Mouse (Mus musculus): ENCODE measurements at regions not wholly inside any gene's neighbourhood (a gene's known extent, or its start where the extent isn't known, plus 50 kb on each side); places are given as distances from the start of the nearest gene placed in this dataset.

DNA sequence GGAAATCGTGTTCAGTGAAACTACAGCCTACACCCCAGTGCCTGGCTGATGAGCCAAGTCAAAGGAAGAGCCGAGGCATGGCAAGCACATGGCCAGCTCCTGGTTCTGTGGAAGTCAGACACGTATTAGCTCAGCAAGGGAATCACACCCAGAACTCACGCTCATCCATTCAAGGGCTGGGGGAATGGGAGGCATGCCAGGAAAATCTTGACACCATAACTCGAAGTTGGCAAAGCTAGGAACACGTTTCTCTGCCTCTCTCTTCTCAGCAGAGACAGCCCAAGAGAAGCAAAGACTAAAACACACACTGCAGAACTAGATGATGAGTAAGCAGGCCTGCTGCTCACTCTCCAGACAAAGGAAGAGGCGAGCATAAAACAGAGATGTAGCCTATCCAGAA is 53.5 kb upstream of the Ypel5 start:
- DNase-seq (ENCODE audit: extremely low read depth, low read depth): no peak

DNA sequence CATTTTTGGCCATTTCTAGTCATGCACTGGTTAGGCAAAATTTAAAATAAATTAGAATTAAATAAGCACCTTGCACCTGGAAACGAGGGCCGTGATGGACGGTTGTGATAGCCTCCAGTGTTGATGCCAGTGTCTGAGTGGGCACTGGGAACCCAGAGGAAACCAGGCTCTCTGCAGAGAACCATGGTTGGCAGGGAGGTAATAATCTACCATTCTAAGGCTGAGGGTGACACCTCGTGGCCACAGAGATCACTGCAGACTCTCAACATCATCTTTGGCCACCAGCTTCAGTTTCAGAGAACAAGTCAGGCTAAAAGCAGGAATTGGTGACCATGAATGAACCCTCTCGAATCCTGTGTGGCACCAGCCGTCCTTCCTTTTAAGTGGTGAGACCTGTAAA is 54.5 kb upstream of the Ypel5 start:
- peak; percentile 18 for DNase-seq (ENCODE audit: extremely low read depth, low read depth)

DNA sequence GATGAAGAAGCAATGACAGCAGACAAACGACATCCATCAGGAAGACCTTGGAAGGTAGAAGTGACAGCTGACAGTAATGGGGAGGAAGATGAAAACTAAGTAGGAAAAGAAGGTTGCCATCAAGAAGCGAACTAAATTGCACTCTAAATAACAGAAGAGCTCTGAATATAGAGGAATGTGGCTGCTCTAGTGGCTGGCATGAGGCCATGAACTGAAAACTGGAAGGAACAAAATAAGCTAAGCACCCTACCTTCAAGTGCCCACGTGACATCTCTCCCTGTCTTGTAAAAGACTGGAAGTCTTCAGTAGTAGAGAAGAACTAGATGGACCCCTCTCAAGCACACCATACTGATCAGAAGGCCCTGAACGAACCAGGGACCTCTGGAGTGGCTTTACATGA is 68.0 kb upstream of the Ypel5 start:
- DNase-seq (ENCODE audit: extremely low read depth, low read depth): no peak

DNA sequence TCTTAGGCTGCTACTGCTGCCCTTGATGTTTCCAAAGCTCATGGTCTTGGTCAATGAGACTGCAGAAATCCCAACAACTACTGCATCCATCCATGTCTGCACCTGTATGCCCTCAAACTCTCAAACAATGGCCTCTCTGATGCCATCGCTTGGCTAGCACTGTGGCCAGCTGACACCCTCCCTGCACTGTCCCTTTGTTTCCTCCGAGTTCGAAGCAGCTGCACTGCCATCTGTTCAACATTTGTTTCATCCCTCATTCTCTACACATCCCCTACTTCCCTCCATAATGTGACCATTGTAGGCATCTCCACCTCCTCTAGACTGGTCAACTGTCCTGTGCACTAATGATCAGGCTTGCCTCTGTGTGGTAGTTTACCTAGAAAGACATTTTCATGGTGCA is 75.3 kb upstream of the Ypel5 start:
- no peak for DNase-seq (ENCODE audit: extremely low read depth, low read depth)

DNA sequence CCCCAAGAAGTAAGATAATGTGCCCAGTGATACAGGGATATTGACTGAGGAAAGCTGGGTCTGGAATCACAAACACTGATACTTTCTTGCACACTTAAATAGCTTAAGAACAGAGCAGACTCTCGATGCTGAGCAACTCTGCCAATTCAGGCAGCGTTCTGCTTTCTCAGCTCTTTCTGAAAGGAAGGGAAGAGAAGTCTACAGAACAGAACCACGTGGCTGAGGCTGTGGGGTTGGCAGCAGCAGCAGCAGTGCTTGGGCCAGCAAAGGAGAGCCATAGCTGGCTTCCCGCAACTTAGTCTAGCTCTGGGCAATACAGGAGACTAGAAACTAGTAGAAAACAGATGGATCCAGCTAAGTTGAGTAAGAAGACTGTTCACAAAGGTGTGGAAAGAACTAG is 89.8 kb upstream of the Ypel5 start:
- no peak for DNase-seq (ENCODE audit: extremely low read depth, low read depth)

DNA sequence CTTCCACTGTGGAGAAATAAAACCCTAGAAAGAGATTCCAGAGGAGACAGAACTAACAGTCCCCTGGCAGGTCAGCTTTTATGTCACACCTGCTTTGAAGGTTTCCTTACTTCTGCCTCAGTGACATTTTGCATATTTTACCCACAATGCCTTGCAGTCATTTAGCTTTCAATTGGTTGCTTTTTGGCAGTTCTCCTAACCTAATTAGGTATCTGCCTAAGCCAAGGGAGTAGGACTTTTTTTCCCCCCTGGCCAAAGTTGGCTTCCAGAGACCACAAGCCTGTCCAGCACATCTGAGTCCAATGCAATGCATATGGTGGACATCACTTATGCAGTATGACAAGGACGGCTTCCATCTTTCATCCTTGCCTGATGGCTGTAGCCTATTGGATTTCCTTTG is 103.2 kb upstream of the Ypel5 start:
- DNase-seq (ENCODE audit: extremely low read depth, low read depth): no peak

DNA sequence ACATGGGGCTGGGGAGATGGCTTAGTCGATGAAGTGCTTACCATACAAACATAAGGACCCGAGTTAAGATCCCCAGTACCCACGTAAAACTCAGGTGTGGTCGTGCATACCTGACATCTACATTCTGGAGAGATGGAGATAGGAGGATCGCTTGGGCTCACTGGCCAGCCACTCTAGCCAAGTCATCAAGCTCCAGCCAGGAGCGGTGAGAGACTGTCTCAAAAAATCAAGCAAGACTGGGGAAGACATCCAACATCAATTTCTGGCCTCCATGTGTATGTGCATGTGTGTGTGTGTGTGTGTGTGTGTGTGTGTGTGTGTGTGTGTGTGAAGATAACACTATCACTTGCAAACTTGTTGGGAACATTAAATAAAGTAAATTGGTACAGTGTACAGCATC is 104.6 kb upstream of the Ypel5 start:
- DNase-seq (ENCODE audit: extremely low read depth, low read depth): no peak

DNA sequence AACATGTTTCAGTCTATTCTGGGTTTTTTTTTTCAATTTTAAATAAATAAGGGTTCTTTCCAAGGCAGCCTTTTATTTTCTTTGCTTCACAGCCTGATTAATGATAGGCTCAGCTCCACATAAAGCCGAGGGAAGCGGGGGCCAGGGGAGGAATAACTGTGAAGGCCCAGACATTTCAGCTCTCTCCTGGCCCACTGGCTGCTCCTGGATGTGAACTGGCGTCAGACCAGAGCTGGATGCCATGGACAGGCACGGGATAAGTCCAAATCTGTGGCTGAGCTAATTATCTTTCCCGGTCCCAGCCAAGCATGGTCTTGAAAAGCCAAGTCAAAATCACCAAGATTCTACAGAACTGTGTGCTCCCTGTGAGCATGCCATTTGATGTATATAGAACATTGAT is 105.1 kb upstream of the Ypel5 start:
- DNase-seq (ENCODE audit: extremely low read depth, low read depth): no peak

DNA sequence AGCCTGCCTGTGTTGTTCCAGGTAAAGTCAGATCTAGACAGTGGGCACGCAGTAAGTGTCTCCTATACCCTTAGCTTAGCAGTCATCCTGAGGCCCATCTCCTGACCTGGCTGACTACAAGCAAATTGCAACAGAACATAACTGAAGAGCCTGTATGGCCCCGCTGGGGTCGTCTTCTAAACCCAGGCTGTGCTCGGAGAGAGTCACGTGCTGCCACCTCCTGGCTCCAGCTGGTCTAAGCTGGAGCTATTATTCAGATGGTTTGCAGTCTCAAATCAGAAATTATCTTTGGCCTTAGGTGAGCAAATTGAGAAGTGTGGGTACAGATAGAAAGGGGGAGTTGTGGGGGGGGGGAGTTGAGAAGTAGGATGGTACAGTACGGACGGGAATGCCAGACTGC is 115.5 kb upstream of the Ypel5 start:
- no peak for DNase-seq (ENCODE audit: extremely low read depth, low read depth)

DNA sequence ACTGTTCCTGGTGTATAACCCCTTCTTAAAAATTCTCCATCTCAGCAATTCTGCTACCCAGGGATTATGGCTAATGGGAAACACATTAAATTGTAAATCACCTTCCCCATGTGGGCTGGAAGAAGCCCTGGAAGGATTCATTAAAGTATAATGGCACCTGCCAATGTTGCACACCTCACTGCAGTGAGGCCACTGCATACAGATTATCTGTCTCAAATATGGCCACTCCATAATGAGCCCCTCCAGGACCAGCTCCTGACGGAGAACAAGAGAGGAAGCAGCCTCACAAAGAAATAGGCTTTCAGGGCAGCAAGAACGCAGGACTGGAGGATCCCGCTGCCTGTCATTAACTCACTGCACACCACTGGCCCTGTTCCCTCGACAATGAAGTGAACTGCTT is 115.2 kb upstream of the Alk start:
- DNase-seq (ENCODE audit: extremely low read depth, low read depth): no peak

DNA sequence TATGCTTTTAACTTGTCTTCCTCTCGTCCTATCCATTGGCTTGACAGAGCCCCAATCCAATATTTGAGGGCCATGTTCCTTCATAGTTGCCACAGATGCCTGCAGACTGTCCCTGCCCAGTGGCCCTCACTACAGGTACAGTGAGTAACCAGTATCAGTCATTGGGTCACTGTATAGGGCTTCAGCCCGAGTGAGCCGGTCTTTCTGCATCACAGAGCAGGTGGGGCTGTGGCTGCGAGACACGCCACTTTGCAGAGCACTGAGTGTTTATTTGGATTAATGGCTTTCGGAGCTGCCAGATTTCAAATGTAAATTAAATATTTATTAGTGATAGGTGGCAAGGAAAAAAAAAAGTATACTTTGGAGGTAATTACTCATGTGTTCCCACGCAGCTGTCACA is 87.2 kb upstream of the Alk start:
- no peak for DNase-seq (ENCODE audit: extremely low read depth, low read depth)

DNA sequence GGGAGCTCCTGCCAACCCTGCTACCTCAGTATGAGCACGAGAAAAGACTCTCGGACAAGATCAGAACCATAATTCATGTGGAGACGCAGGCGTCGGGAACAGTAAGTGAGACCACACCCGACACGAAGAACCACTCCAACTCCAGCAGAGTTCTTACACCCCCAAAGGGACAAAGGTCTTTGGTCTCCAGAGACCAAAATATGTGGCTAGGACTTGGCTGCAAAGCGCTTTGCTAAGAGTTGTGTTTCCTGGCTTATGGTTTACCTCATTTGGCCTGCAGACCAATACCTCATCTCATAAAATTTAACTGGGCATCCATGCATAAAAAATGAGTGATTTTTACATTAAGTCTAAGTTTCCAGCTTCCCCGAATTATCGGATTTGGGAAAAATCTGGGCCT is 85.2 kb upstream of the Alk start:
- no peak for DNase-seq (ENCODE audit: extremely low read depth, low read depth)

DNA sequence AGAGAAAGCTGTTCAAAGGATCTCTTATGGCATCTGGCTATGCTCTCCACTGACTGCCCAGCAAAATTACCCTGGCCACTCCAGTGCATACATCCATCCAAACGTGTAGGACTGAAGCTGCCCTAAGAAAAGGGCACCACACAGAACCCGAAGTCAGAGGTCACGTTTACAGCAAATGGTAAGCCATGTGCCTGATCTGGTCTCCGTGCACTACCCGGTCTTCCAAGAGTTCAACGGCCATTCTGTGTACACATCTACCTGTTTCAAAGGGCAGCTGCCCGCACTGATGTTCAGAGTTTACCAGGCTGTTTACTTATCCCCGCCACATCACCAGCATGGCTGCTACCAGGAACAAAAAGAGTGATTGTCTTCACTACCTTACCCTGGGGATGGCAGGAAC is 84.4 kb upstream of the Alk start:
- DNase-seq (ENCODE audit: extremely low read depth, low read depth): no peak

DNA sequence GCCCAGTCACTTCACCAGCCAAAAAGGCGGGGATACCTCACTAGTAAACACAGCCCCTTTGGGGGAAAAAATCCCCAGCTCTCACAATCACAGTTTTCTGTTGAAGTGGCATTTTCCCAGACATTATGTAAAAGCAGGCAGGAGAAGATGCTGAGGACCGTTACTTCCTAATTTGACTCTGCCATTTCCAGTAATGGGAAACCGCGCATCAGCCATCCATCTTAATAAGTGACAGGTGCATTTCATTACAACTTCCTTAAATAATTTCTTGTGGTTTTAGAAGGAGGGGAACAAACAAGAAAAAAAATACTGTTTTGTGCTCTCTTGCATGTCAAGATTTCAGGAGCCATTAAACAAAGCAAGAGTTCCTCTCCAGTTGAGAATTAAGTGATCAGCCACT is 70.2 kb upstream of the Alk start:
- no peak for DNase-seq (ENCODE audit: extremely low read depth, low read depth)

DNA sequence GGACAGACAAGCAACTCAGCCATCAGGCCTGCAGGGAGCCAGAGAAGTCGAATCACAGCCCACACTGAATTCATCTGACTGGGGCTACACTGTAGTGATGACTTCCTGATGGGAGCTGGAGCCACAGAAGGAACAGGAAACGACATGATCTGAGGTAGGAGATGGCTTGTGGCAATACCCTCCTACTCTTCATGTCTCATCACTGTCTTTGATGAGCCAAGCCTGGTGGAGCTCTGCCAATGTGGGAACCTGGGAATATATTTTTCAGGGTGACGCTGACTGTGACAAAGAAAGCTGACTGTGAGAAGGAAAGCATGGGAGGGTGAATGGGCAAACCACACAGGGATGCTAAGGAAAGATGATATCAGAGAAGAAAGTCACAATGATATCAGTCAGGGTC is 67.6 kb upstream of the Alk start:
- no peak for DNase-seq (ENCODE audit: extremely low read depth, low read depth)

DNA sequence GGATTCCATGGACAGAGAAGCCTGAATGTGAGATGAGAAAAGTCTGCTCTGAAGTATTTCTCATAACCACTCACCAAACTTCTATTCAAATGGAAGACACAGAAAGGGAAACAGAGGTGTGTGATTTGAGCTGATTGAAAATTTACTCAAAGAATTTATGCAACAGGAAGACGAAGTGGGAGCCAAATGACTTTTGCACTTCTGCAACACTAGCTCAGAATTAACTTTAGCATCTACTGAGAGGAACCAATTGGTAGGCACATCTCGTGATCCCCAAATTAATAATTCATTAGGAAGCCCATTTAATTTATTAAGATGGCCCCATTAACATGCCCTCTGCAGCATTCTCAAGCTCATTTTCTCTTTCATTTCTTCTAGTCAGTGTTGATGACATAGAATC is 62.5 kb upstream of the Alk start:
- no peak for DNase-seq (ENCODE audit: extremely low read depth, low read depth)

DNA sequence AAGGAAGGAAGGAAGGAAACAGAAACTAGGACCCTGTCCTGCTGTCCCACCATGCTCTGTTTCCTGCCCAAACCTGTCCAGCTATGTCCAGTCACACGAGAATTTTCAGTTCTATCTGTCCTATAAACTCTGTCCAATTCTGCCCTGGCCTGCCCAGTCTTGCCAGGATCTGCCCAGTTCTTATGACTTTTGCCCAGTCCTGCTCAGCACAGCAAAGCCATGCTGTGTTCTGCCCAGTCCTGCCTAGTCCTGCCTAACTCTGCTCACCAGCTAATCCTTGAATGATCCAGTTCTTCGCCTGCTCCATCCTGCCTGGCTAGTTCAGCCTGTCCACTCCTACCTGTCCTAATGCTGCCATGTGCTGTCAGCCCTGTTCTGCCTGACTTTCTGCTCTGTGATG is 57.3 kb upstream of the Alk start:
- DNase-seq (ENCODE audit: extremely low read depth, low read depth): no peak

DNA sequence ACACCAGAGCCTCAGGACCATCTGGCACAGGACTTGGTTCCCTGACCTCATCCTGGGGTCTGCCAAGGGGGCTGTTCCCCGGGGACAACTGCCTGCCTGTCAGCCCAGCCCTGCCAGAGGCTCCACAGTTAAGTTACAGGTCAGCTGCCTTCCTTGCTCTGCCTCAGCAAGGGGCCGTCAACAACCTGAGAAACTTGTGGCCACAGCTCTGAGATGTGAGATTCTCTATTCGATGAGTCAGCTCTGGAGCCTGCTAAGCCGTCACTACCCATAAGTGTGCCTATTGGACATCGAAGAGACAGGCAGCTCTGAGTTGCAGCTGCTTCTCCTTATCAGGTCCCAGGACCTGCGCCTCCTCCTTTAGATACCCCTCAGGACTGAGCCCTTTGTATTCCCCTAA is 54.3 kb upstream of the Alk start:
- no peak for DNase-seq (ENCODE audit: extremely low read depth, low read depth)

DNA sequence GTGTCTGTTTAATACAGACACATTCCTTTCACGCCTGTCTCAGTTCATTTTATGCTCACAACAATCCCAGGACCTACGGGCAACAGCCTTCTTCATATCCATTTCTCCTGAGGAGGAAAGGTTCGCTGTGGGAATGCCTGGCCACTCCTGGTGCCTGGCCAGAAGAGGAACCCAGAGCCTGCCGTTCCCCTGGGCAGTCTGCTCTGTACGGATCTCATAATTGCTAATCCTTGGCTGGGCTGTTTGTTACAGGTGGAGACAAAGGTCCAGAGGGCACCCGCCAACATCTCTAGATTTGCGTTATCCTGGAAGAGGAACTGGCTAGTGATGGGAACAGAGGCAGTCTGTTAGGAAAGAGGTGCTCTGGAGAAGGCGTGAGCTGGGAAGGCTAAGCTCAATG is 53.4 kb upstream of the Alk start:
- DNase-seq (ENCODE audit: extremely low read depth, low read depth): no peak

All from MEL-GATA-1-ER (cell line).